Mouse (Mus musculus) megakaryocyte, embryonic 14.5 days (primary cell): ENCODE results near the gene Usp46.

Source experiments
- FLI1 ChIP-seq: IDR thresholded peaks from 2 replicates; pipeline ENCODE4 v1.6.1; 2012; ENCODE audit warnings: low read length, inconsistent platforms, mixed read lengths
- GATA1 ChIP-seq: IDR thresholded peaks from 3 replicates; pipeline ENCODE4 v1.6.1; 2012; ENCODE audit warnings: mixed read lengths, low read length, inconsistent platforms, borderline replicate concordance

GRCm38 (mm10) chr5:74063226-74063747 is 4.9 kb downstream of the Usp46 start:
- TF ChIP-seq FLI1 = no peak
- TF ChIP-seq GATA1 = no peak
